Mouse (Mus musculus) CD8-positive naive resting alpha-beta T cell, adult 2 months (primary cell): ENCODE measurements around the gene Ache.

Source experiments
- DNase-seq, 2 experiments: peaks; one replicate each; pipeline ENCODE4 v3.0.0; 2022; ENCODE audit warnings: low read depth in 2 of 2, low spot score in 2 of 2

The Ache gene

DNA sequence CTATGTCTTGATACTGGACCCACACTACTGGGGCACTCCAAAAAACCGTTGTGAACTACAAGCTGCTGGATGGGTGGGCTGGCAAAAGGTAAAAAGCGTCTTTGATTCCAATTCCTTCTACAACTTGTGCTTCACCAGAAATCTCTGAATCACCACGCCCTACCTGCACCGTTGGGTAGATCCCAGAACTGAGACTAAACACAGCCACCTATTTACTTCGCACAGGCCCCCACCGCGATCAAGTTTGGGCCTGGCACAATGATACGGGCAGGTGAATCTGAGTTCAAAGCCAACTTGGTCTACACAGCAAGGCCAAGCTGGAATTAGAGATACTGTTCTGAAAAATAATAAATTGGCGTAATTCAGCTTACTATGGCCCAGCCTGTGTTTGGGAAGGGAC lies 8.0 kb downstream of the Ache start:
- DNase-seq: no peak

DNA sequence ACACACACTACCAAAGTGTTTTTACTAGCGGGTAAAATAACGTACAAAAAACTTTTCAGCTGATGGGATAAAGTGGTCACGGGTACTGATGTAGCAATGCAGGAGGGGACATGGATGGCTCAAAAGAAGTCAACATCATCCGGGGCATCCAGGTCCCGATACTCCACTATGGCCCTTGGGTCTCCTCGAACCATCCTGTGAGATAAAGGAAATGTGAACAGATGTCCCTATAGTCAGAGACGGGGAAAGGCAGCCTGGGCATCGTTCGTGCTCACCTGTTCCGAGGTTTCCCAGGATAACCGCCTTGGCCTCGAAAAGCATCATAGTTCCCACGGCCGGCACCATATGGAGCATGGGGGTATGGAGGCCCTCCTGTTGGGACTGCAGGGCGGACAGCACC lies 8.4 kb downstream of the Ache start:
- no peak for DNase-seq

DNA sequence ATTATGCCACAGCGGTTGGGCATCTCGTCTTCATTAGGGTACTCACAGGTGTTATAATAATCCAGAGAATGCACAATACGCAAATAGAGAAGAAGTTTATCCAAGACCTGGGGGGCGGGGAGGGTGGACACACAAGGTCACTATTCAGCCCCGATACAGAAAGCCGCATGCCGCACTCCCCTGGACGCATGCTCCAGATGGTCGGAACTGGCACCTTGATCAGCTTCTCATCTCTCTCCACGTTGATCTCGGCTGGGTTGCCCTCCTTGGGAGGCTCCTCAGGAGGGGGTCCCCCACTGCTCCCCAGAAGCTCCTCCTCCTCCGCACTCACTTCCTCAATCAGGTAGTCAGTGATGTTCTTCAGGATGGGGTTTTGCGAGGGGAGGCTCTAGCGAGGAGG lies 9.8 kb downstream of the Ache start:
- no peak for DNase-seq

DNA sequence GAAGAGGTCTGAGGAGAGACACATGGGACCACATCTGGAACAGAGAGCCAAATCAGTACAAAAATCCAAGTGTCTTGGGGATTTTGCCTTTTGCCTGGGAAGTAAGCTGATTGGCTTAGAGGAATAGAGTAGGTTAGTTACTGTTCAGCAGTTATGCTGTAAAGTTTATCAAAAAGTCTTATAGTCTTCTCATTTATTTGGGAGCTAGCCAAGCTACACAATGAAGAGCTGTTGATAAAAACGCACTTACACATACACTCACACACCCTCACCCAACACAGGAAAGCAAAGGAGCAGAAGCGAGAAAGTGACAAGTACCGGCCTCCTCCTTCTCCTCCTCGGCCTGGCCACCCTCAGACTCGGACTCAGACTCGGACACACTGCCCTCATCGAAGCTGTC lies 11.9 kb downstream of the Ache start:
- DNase-seq: no peak

DNA sequence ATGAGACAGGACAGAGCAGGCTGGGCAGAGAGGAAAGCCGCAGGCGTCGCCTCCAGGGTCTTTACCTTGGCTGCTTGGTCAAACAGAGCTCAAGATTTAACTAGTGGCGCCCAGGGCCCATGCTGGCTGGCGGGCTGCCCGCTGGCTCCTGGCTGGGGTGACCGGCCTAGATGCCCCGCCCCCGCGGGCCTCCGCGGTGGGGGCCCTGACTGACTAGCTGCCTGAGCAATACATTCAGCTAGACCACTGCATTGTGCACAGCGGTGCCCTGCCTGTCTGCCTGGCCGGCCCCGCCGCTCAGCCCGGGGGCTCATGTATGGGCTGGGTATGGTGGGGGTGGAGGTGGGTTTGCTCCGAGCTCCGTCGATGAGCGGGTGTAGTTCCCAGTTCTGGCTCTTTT lies 13.9 kb downstream of the Ache start:
- DNase-seq: no peak

DNA sequence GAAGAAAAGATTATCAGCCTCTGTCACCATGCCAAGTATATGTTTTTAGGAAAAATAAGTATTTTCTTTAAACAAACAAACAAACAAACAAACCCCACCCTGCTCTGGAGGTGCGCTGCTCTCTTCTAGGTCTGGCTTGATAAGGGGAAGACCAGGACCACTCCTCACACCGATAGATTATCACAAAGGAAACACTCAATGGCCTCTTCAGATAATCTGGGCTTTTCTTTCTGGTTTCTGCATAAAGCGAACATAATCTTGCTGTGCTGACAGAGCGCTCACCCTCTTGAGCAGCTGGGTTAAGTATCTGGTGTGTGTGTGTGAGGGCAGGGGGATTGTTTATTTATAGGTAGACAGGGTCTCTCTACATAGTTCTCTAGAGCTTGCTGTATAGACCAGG lies 16.3 kb downstream of the Ache start:
- DNase-seq: no peak

DNA sequence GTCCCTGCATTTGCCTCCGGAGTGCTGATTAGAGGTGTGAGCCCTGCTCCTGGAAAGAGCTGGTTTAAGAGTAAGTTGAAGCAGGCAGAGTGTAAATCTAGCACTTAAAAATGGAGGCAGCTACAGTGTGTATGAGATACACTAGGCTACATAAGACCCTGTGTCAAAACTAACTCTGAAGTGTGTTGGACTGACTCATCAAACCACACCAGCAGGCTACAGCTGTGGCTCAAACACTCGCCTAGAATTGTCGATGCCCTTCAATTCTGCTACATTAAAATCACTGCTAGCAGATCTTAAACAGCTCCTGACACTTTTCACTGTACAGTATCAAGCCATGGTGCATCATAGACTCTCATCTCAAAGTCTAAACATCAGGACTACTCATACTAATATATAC lies 16.8 kb downstream of the Ache start:
- no peak for DNase-seq

DNA sequence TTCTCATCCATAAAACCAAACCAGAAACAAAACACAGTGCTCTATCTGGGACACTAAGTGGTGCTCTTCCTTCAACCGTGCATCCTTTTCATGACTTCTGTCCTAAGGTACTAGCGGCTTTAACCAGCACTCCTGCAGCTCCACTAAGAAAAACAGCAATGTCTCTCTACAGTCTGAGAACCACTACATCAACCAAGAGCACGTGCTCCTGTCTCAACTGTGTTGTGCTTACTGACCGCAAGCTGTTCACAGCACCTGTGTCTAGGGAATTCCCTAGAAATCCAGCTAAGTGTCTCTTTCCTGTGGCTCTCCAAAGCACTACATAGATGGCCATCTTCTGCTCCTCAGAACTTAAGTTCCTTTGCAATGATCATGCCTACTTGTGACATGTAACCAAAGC lies 17.5 kb downstream of the Ache start:
- DNase-seq: no peak

DNA sequence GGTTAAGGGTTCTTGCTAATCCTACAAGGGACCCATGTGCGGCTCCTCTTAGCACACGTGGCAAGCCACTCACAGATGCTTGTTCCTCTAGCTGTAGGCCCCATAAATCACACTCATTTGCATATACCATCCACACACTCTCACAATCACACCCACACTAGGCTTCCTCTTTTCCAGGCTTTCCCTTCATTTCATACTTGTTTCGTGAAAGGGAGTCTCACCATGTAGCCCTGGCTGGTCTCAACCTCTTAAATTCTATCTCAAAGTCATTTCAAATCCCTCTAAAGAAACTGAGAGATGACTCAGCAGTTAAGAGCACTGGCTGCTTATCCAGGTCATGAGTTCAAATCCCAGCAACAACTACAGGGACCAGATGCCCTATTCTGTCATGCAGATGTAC lies 18.5 kb downstream of the Ache start:
- no peak for DNase-seq

DNA sequence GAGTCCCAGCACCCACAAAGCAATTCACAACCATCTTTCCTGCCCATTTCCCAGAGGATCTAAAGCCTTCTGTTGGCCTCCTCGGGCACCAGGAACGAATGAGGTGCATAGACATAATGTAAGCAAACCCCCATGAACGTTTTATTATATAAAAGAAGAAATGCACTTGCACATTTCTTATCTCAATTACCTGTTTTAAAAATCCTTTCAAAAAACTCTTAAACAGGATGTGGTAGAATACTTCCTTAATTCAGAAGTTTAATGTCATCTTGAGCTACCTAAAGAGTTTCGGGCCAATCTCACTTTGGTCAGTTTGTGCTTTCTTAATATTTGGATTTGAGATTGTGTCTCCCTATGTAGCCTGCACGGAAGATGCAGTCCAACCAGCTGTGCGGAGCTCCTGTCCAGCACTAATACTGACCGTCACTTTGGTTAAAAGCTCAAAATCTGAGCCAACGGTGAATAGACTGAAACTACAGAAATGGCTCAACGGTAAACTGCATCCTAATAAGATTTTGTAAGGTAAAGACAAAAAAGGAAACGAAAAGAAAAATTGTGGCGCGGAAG lies 19.2 kb downstream of the Ache start:
- DNase-seq: no peak

DNA sequence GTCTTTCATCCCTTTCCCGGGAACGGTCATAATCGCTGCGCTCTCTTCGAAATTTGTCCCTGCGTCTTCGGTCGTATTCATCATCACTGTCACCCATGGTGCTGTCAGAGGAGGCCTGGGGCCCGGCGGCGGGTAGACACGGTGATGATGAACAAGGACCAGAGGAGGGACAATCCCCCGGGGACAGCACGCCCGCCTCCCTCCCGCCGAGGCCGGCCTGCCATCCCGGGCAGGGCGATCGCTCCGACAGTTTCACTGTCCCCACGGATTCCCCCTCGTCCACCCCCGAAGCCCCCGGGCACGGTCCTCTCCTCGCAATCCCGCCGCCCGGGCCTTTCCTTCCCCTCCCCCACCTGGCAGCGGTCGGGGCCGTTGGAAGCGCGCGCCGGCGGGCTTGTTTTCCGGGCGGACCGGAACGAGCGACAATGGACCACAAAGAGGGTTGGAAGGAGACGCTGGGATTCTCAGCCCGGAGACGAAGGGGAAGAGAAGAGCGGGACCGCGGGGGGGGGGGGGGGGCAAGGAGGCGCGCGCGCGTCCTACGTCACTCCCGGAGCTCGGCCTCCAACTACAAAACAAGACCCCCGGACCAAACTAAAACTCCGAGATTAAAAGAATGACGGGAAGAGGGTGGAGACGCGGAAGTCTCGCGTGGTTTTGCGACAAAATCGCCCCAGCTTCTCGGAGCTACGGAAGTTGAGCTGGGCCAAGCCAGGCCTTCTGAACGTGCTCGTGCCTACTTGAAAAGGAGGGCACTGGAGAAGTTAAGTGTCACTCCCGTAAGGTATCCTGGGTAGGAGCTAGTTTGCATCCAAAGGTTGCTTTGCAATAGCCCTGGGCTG lies 20.0 kb downstream of the Ache start, which contains the start of gene Srrt:
Gene Srrt, minus strand, starts transcription at position 604 of the 842 bp plus-strand sequence.
- DNase-seq: peak; percentile 83 to 87

DNA sequence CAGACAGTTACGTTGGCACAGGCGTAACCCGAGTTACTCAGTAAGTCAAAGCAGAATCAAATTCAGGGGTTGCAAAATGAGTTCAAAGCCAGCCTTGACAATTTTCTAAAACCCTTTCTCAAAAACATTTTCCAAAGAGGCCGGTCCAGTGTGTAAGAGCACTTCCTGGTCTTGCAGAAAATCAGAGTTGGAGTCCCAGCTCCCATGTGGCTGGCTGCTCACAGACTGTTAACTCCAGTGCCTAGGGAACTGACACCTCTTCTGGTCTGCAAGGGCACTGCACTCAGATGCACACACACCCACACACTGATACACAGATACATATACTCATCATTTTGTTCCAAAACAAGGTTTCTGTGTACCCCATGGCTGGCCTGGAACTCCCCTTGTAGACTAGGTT lies 21.0 kb downstream of the Ache start:
- DNase-seq: no peak

DNA sequence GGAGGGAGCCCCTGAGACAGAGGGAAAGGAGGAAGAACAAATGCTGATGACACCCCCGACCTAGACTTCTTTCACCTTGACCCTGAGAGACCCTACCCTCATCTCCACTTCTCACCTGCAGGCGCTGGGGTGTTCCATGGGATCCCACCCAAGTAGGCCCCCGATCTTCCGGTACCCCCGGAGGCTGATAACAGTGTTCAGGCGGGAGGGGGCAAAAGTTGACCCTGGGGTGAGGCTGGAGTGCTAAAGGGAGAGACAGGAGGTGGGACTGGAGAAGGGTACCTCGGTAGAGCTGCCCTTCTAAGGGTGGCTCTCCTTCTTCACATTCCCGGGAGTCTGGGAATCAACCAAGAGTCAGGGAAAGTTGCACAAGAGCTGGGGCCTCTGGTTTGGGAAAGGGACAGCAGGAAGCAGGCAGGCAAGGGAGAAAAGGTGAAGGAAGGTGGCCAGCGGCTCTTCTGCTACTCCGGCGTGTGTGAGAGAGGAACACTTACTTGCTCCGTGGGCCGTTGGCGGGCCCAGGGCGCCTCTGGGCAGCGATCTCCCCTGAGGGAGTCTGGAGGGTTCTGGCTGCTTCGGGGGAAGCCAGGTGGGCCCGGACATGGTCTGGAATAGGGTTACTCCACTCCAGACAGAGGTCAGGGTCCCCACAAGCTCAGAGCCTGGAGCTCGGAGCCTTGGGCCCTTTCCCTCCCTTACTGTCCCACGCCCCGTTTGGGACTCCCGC lies 26.3 kb downstream of the Ache start:
- no peak for DNase-seq

DNA sequence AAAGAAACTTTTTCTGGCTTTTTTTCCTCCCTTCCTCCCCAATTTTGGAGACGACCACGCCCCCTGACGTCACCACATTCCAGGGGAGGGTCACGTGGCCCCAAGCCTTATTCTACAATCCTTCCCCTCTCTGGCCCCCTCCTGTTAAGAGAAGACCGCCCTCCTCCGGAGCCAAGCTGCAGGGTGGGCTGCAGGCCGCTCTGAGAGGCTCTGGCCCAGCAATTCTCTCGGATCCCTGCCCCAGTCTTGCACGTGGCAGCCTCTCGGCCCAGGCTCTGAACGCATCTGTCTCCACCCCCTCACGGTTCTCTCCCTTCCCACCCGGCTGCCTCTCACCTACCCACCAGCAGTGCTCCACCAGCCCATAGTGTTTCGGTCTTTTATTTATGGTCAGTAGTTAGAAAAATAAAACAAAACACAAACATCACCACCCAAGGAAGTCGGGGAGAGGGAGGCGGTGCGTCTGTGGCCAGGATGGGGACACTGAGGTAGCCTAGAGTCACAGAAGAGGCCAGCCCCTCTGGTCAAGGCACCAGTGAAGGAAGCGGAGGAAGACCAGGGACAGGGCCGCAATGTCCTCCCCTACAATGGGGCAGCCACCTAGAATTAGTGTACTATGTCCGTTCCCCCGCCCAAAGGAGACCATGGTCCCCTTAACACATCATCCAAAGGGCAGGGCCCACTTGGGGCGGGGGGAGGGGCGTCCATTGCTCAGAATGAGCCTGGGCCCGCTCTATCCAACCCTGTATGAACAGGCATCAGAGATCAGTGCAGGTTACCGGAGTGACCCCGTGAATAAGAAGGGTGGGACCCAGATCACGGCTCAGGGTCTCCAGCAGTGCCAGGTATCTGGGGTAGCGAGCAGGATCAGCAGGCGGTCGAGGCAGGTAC lies 27.1 kb downstream of the Ache start, which contains the start of gene Trip6:
Gene Trip6, minus strand, starts transcription at position 212 of the 891 bp plus-strand sequence.
- no peak for DNase-seq

DNA sequence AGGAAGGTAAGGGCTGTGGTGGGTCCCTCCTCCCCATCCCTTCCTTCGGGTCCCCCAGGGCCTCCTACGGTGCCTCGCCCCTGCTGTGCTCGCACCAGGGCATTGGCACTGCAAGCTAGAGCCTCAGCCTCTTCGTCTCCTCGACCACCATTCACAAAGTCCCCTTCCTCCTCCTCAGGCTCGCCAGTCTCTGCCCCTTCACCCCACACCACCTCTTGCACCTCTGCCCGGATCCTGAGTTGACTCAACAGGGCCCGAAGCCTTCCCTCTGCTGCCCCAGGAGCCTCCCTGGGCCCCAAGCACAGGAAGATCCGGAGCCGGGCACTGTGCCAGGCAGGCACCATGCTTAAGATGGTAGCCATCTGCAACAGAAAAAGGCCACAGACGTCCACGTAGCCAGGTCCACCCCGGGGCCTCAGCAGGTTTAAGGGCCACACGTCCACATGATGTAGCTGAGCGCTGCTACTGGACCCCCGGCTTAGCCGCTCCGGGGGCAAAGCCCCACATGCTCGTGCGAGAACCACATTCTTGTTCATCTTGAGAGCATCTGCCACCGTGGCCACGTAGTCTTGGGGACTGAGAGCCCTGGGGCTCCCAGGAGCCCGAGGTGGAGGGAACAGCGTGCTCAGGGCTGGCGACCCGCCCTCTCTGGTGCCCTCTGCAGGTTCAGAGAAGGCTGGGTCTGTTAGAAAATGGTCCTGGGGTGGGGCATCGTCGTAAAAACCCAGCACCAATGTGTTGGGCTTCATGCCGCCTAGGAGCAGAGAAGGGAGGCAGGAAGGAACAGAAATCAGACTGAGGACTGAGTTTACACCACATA lies 28.0 kb downstream of the Ache start:
- DNase-seq: peak in 1 of 2 experiments; percentile 32

DNA sequence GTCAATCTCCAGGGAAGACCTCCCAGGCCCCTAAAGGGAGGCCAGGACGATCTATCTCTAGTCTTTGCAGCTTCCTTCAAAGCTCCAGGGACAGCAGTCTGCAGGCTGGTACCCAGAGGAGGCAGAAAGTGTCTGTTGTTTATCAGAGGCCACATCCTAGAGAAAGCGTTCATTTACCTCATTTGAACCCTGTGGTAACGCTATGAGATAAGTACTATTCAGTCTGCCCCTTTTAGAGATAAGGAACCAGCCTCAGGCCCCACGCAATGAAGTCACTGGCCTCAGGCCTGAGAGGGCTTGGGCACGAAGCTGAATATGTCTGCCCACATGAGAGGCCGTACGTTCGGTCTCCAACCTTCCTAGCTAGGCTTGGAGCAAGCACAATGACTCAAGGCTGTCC lies 30.0 kb downstream of the Ache start:
- DNase-seq: no peak

DNA sequence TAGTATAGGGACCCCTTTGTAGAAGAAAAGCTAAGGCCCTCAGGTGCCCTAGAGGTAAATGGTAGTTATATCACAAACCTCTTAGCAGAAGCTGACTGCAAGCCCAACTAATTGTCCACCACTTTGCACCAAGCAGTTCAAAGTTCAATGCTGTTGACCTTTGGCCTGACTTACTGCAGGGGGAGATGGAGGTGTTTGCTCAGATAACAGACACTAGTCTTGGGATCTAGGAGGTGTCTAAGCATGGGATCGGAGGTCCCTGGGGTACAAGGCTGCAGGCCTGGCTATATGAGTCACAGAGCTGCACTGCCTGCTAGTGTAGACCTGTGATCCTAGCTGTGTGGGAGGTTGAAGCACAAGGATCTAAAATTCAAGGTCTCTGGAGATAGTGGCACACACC lies 31.3 kb downstream of the Ache start:
- no peak for DNase-seq

DNA sequence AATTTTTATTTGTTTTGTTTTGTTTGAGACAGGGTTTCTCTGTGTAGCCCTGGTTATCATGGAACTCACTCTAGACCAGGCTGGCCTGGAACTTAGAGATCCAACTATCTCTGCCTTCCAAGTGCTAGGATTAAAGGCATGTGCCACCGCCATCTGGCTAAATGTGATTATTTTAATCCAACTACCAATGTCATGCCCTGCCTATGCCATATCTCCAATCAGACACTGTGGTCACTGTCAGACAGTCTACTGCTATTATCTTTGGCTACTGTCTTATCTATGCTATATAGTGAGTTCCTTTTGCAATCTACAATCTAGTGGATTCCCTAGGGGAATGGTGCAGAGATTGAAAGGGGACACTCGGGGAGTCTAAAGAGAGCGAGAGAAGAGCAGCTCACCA lies 33.7 kb downstream of the Ache start:
- no peak for DNase-seq

DNA sequence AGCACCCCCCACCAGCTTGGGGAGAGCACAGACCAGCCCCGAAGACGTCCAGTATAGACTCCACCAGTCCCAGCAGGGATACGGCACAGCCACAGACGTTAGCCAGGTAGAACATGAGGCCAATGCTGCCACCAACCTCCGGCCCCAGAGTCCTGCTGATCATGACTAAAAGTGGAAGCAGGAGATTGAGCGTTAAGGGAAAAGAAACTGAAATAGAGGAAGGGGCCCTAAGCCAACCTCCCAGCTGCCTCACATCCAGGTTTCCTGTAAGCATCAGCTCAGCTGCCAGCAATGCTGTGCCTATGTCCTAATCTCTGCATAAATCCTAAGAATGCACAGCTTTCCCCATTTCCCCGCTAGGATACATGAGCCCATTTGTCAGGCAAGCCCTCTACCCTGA lies 43.6 kb downstream of the Ache start:
- DNase-seq: no peak

DNA sequence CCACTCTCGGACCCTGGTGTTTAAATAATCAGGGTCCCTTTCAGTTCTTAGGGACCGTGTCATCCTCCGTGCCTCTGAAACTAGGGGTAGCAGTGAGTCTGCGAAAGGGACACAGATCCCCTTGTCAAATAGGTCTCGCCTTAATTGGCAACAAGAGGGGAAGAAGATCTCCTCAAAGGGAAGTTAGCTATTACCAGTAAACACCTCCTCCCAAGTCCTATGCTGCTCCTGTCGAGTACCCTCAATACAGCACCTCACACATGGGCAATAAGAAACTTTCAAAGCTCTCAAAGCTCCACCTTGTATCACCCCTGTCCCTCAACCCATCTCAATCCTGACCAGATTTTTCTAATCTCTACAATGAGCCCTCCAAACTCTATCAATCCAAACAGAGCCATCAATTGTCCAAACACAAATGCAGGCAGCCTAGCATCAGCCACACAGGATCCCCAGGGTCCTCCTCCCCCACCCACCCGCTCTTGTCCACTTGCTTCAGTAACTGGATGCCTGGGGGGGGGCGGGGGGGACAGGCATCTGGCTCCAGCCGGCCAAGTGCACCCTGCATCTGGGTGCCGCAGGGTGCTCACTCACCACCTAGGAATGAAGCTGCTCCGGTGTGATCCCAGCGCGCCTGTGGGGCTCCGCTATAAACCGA lies 45.7 kb downstream of the Ache start:
- DNase-seq: no peak
